Mouse (Mus musculus) spleen, postnatal 14 days (tissue): ENCODE measurements around the gene Gm44579.

Experiments used
- DNase-seq, 2 experiments: peaks; one replicate each; pipeline ENCODE4 v3.0.0; 2021 to 2022; ENCODE audit warnings: low spot score in 2 of 2

Gm44579 gene

DNA sequence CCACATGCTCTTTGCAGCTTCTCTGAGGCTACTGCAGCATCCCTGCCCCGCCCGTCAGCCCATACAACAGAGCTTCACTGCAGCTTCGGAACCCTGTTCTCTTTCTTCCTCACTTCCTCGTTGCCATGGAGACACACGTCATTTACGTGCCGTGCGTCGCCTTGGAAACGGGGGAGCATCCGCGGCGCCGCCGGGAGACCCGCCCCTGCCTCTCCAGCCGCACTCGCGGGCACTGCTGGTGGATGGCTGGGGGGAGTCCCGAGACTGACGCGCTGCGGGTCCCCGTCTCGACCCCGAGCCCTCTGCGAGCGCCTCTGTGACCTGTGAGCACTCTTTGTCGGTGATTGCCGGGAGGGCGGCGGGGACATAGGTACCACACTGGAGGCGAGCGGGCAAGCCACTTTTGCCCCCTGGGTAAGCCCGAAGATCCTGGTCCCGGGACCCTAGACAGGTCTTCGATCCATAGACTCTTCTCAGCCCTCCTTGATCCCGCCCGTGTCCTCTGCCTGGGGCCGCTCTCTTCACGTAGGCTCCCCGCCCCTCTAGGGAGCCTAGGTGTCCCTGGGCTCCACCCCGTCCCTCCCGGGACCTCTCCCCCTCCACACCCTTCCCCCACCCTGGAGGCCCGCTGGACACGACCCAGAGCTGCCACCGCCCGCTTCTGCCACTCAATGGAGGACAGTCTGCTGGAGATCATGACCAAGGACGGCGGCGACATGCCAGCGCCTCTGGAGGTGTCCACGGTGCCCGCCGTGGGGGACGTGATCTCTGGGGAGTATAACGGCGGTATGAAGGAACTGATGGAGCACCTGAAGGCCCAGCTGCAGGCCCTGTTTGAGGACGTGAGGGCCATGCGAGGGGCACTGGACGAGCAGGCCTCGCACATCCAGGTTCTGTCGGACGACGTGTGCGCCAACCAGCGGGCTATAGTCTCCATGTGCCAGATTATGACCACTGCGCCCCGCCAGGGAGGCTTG is 52.8 kb downstream of the Gm44579 start:
- DNase-seq = peak in 1 of 2 experiments; percentile 25

DNA sequence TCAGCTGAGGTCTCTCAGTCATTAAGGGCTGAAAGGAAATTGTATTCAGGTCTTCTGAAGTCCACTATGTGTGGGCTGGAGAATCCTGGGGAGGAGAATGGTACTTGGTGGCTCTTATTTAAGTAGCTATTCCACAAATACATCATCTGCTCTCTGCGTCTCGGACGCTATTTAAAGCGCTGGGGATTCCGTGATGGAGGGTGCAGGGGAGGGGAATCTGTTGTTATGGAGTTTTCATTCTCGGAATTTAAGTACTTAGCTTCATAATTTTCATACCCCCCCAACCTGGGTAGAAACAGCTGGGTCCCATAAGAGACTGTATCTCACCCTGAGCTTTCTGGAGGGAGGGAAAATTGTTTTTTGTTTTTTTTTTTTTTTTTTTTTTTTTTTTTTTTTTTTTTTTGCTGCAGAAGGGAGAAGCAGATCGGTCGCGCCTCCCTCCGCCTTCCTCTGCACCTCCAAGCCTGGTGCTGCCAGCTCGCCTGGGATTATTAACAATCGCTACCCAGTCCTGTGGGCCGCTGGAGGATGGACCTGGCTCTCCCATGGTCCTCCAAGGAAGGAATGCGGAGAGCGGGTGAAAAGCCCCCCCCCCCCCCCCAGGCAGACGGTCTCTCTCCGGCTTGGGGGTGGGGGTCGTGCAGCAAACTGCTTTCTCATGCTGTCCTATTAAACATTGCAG is 53.7 kb downstream of the Gm44579 start, which contains the start of gene Ccdc184:
Gene Ccdc184, plus strand, starts transcription at position 196 of the 682 bp plus-strand sequence.
- no peak for DNase-seq

DNA sequence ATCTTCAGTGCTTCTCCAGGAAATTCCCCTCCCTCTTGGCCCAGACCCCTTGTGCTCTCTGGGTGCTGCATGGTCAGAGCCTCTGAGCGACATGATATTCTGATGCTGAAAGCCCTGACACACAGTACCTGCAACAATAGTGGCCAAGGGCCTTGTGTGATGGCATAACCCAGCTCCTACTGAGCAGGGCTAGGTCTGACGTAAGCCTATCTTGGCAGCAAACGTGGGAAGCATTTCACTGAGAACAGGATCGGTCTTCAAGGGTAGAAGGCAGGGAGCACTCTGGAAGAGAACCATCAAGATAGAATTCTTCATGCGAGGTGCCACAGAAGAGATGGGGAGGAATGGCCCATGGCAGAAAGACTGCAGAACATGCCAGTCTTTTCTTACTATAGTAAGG is 55.3 kb downstream of the Gm44579 start, which contains the start of gene Asb8:
Gene Asb8, minus strand, starts transcription at position 101 of the 400 bp plus-strand sequence.
- no peak for DNase-seq

DNA sequence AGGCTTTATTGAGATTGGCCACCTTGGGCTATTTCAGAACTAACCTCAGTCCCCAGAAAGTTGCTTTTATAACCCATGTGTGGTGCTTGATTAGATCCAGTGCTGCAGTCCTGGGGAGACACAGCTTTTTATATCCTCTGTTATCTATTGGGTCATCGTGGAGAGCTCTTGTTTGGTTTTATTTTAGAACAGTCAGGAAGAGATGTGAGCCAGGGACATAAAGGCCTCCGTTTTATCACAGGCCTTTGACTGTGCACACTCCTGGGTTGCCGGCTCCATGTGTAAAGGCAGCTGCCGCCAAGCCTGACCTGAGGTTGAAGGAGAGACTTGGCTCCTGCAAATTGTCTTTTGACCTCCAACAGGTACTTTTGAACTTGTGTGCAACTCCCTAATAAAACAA is 58.2 kb downstream of the Gm44579 start:
- no peak for DNase-seq

DNA sequence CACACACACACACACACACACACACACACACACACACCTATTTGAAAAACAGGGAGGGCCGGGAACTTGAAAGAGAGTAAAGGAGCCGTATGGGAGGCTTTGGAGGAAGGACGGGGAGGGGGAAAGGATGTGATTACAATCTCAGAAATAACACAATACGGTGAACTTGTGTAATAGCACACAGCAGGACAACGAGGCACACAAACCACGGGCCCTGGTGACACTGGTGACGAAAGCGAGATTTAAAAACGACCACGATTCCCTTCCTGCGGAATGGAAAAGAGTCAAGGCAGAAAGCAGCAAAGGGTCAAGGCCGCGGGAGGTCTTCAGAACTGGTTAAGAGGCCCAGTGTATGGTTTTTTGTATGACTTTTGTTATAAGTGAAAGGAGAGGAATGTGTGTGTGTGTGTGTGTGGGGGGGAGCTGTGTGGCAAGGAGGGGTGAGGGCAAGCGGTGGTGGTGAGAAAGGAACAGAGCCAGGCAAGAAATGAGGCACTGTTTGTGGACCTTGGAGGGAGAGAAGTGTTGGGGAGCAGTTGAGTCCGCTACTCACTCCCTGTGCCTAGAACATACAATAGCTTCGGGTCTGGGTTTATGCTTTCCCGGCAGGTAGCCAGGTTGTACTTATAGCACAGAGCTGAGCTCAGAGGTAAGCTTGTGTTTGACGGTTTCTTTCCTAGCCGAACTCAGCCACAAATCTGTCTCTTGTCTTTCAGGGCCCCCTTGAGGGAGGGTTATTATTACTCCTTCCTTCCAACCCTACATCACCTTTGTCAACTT is 59.6 kb downstream of the Gm44579 start:
- DNase-seq = no peak

DNA sequence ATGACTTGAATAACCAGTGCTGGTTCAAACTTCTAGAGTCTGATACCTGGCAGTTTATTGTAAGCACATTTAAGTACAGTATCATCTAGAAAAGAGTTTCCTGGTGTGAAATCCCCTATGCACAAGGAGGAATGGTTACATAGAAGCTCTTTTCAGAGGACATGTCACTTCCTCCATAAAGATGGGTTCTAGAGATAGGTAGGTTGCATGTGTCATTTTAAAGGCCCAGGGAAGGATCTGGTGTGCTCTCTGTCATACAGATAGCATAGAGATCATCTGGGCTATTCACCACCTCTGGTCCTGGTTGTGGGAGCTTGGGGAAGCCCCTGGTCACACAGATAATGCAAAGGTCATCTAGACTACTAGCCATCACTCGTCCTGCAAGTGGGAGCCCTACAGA is 63.5 kb downstream of the Gm44579 start:
- DNase-seq = no peak

DNA sequence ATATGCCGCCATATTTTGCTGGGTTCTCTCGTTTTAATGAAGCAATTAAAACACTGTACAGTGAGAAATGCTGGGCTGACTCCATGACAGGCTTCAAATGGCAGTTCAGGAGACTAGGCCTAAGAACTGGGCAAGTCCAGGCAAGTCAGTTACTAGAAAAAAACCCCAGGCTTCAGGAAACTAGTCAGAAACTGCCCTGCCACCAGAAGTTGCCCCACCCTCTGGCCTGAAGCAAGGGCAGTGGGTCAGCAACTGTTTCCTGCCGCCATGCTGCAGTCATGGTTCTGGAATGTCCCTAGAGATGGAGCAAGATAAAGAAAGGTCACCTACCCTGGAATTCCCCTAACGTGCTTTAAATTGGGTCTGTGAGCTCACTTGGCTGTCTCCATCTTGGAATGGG is 64.8 kb downstream of the Gm44579 start:
- no peak for DNase-seq

DNA sequence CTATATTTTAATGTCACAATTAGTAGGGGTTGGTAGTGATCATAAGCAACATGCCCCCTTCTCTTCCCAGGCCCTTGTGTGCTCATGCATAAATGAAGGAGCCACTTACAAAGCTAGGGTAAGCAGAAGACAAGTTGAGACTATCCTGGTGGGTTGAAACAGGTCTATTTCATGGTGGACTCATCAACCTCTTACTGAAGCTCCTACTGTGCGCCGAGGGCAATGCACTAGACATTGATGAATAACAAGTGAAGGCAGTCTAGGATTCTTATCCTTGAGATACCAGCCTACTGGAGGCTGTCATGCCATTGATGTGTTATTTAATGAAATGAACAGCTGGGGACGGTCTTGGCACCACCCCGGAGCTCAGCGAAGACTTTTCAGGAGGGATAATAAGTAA is 65.5 kb downstream of the Gm44579 start:
- no peak for DNase-seq

DNA sequence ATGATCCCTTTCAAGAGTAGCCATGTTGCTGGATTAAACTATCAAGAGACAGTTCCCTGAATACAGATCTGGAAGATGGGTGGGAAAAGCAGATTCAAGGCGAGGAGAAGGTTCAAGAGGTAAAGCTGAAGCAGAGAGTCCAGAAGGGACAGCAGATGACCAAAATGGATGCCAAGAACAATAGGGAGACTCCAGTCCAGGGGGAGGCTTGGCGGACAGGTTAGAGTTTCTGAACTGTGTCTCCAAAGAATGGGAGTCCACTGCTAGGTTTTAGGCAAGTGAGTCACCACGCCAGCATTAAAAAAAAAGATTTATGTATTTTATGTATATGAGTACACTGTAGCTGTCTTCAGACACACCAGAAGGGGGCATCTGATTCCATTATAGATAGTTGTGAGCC is 66.1 kb downstream of the Gm44579 start:
- DNase-seq = no peak

DNA sequence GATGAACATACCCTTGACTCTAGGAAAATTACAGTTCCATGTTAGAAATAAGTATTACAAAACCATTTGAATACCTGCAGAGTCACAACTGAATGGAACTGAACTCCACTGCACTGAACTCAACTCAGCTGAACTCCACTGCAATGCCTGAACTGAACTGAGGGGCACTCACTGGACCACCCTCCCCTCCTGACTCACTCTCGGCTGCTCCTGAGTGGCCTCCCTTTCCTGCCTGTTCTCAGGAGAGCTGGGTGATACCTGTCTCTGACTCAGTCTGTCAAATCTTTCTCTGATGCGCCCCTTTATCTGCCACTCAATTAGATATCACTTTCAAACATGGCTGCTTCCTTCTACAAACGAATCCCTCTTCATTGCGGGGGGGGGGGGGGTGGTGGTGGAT is 66.6 kb downstream of the Gm44579 start:
- DNase-seq = no peak

DNA sequence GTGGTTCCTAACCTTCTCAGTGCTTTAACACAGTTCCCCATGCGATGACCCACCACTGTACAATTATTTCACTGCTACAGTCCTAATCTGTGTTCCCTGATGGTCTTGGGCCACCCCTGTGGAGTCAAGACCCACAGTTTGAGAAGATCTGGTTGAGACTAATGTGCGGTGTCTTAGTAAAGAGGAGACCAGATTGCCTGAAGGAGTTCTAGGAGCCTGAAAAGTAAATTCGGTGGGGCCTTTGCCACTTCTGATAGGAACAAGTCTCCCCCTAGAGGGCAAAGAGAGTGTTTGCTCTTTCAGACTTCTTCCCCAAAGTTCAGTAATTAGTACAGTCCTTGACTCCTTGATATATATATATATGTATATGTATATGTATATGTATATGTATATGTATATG is 67.2 kb downstream of the Gm44579 start:
- DNase-seq = no peak

DNA sequence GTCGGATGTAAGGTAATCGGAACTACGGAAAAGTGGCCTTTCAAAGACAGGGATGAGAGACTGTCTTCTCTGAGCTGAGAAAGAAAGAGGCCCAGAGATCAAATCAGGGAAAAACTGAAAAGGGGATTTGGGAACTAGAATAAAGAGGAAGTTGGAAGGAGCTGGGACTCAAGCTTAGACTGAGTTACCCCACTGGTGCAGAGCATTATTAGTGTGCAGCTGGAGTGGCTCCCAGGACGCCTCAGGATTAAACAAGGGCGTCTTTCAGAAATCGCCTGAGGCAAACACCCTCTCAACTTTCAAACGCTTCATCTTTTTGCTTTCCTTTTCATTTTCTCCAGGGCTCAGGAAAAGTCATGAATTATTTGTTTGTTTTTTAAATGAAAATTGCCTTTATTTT is 67.9 kb downstream of the Gm44579 start:
- no peak for DNase-seq

DNA sequence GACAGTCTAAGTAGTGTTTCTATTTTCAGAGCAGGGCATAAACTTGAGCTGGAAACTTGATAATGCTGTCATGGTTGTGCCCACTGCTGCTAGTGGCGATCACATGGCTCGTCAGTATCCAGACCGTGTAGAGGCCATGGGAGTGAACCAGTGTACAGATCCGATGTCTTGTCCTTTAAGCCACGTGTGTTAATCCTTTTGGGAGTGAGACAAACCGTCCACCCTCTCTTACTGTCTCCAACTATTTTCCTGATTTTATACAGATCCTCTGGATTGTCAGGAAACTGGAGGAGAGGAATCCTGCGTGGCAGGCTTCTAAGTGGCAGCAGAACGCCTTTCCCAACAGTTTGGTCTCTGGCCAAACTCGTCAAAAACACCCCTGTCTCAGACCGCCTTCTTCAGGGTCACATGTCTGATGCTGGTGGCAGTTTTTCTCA is 71.6 kb downstream of the Gm44579 start:
- no peak for DNase-seq

DNA sequence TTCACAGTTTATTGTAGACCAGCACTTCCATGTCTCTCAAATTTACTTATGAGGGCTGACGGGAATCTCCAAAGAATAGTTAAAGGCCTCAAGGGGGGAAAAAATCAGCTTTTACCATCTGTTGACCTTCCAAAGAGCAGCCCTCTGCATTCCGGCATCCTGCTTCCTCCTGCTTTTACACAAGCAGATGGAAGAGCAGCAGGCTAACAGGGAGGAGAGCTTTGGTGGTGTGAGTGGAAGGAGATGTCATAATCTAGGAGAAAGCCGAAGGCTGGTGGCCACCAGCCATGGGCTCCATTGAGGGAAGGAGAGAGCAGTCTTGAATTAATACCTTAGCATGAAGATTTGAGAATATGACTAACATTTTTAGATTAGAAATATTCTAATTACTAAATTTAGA is 72.4 kb downstream of the Gm44579 start:
- DNase-seq = no peak

DNA sequence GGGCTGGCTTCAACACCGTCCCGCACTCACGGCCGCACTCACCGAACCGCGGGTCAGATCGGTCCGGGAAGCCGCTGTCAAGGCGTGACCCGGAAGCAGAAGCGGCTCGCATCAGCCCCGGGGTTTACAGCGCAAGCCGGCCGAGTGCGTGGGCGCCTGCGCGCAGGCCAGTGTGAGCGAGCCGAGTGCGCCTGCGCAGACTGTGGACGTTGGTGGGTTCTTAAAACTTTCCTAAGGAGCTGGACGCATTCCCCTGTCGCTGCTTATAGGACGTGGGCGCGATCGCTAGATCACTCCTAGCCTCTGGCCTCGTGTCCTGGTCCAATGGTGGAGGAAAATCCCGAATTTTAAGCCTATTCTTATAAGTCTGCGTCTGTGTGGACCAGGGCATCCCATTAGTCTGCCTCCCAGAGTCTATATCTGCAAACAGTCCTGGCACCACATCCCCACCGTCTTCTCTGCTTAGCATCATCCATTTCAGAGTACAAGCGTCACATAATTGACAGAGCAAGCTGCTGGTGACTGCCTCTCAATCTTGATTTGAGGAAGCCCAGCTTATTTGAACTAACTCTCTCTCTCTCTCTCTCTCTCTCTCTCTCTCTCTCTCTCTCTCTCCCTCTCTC is 75.1 kb downstream of the Gm44579 start:
- DNase-seq = peak; percentile 82 to 87

DNA sequence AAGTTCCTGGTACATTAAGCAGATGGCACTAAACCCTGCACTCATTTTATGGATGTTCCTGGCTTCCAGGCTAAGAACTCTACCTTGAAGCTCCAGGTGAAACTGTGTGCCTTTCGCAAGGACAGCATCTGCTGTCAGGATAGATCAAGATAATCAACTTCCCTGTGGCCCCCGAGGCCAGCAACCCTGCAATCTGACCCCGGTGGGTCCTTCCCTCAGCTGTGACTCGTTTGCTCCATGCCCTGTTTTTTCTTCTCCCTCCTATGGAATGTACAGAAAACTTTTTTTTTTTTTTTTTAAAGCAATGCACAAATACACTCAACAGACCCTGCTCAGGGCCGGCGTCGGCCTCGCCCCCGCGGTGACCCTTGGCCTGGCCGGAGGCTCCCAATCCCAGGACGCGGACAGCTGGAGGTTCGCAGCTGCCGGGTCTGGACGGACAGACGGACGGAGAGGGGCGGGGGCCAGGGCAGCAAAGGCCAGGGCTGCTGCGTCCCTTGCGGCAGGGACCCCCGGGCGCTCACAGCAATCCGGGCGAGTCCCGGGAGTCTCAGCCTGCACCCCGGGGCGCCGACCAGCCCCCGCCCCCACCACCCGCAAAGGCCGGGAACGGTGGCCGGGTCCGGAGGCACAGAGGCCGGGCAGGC is 75.8 kb downstream of the Gm44579 start:
- DNase-seq = peak in 1 of 2 experiments; percentile 19

DNA sequence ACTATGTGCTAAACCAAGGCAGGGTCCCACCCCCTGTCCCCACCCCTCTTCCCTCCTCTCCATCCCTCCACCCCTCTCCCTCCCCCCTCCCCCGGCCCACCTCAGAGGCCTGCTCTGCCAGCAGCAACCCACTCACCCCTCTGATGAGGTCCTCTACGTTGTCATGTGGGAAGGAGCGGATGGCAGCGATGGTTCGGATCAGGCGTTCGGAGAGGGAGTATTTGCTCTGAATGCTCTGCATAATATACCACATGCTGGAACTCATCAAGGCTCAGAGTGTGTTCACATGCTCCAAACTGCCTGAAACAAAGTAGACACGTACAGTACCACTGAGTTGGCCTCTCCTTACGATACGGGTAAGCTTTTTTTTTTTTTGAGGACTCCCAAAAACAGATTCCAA is 78.3 kb downstream of the Gm44579 start:
- DNase-seq = no peak

DNA sequence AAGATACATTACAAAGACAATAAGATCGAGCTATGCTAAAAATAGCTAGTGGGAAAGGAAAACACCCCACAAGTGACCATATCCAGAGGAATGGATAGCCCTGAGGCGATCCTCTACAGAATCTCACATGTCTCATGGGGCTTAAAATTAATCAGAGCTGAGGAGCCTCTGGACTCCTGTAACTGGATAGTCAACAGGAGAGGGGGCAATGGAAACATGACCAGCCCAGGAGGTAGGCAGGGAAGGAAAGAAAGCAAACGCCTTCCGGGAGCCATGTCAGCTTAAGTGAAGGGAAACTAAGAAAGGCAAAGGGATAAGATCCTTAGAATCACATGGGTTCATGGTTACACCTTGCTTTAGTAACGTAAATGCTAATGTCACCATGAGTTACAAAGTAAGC is 80.0 kb downstream of the Gm44579 start:
- no peak for DNase-seq

DNA sequence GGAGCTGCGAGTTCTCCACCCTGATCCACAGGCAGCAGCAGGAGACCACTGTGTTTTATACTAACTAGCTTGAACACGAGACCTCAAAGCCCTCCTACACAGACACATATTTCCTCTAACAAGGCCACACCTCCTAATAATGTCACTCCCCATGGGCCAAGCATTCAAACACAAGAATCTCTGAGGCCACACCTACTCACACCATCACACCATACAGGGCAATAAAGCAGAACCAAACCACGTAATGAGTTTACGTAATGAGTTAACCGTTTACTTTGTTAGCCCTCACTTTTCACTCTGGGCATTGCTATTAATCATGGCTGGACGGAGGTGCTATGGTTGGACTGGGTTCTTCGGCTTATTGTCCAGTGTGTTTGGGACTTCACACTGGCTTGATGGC is 81.0 kb downstream of the Gm44579 start:
- DNase-seq = no peak

DNA sequence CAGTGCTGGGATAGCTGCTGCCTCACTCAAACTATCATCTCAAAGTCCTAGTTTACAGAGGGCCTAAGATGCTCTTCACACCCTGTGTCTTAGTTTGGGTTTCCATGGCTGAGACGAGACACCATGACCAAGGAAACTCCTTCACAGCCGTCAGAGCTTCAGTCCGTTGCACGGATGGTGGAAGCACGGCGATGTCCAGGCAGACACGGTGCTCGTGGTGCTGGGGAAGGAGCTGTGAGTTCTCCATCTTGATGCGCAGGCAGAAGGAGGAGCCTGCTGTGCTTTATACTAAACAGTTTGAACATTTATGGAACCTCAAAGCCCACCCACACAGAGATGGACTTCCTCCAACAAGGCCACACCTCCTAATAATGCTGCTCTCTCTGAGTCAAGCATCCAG is 83.9 kb downstream of the Gm44579 start:
- DNase-seq = no peak
